Mouse (Mus musculus): ENCODE measurements at regions not wholly inside any gene's neighbourhood (a gene's known extent, or its start where the extent isn't known, plus 50 kb on each side); places are given as distances from the start of the nearest gene placed in this dataset.

GRCm38 (mm10) chr9:87383513-87383912 is 128.2 kb upstream of the Cep162 start:
- ATAC-seq: no peak
- WGBS: 86% methylated on average over 3 of the region's 3 CpGs
- Histone ChIP-seq H3K4me2 (replicated peaks) (no peak overlapping the region), H3K4me1 (replicated peaks) (no peaks in the 10 kb centered on the region), H3K9me3 (no peaks in the 10 kb centered on the region), H3K4me3 (replicated peaks) (no peak overlapping the region), H3K36me3 (no peaks in the 10 kb centered on the region), H3K27ac (no peak overlapping the region), H3K27me3 (replicated peaks) (no peaks in the 10 kb centered on the region), H3K9ac (no peak overlapping the region)

DNA sequence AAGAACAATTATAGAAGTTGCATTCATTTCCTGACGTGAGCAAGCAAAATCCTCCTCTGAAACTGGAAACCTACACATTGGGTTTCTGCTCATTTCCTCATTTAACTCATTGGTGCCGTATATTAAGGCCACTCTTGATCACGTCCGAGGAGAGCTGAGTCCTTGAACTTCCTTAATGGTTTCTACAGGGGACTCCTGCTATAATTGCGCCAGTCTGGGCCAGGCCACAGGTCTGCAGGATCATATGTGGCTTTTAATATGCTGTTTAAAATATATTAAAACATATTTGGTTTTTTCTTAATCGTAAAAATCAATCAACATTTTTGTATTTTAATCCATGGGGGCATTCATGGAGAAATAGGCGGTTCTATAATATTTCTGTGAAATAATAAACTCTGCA is 122.6 kb upstream of the Cep162 start:
- no peaks in the 10 kb centered on the region for H3K27me3 ChIP-seq (replicated peaks)
- no peaks in the 10 kb centered on the region for H3K4me1 ChIP-seq (replicated peaks)
- no peak overlapping the region for H3K9ac ChIP-seq
- no peaks in the 10 kb centered on the region for H3K9me3 ChIP-seq
- H3K4me3 ChIP-seq (replicated peaks): no peak overlapping the region
- H3K27ac ChIP-seq: no peak overlapping the region
- WGBS: 79% methylated on average over 7 of the region's 7 CpGs
- H3K4me2 ChIP-seq (replicated peaks): no peak overlapping the region
- ATAC-seq: no peak
- H3K36me3 ChIP-seq: no peaks in the 10 kb centered on the region

GRCm38 (mm10) chr9:87376731-87377310 is 121.5 kb upstream of the Cep162 start:
- Histone ChIP-seq H3K4me1 (replicated peaks) (no peaks in the 10 kb centered on the region), H3K36me3 (no peaks in the 10 kb centered on the region), H3K4me2 (replicated peaks) (no peak overlapping the region), H3K9me3 (no peaks in the 10 kb centered on the region), H3K4me3 (replicated peaks) (no peak overlapping the region), H3K9ac (no peak overlapping the region), H3K27ac (no peak overlapping the region), H3K27me3 (replicated peaks) (no peaks in the 10 kb centered on the region)
- ATAC-seq: no peak
- 62% methylated on average over 10 of the region's 10 CpGs for WGBS

- Histone ChIP-seq H3K4me1 (replicated peaks) (no peaks in the 10 kb centered on the region), H3K9me3 (no peaks in the 10 kb centered on the region), H3K27me3 (replicated peaks) (no peaks in the 10 kb centered on the region), H3K27ac (no peak overlapping the region), H3K9ac (no peak overlapping the region), H3K36me3 (no peaks in the 10 kb centered on the region), H3K4me3 (replicated peaks) (no peak overlapping the region), H3K4me2 (replicated peaks) (no peak overlapping the region)
- WGBS: 70% methylated on average over 4 of the region's 4 CpGs
- no peak for ATAC-seq
These were observed 117.0 kb upstream of the Cep162 start for GRCm38 (mm10) chr9:87372251-87372905.

DNA sequence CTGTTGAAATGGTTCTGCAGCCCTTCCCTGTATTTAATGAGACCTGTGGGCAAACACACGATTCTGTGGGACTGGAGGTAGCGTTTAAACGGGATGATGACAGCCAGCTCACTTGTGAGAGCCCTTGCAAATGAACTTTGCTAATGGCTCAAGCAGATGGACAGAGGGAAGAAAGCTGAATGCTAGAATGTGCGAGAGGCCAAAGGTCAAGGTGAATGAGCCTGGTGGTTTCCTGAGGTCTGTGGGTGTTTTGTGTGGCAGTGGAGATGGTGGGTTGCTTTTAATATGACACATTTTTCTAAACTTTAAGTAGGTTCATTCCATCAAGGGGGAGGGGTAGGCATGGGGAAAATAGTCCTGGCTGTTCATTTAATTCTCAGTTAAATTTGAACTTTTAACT is 113.7 kb upstream of the Cep162 start:
- Histone ChIP-seq H3K27me3 (replicated peaks) (no peaks in the 10 kb centered on the region), H3K9me3 (no peaks in the 10 kb centered on the region), H3K36me3 (no peaks in the 10 kb centered on the region), H3K9ac (no peak overlapping the region), H3K4me2 (replicated peaks) (no peak overlapping the region), H3K27ac (no peak overlapping the region), H3K4me3 (replicated peaks) (no peak overlapping the region), H3K4me1 (replicated peaks) (no peaks in the 10 kb centered on the region)
- 54% methylated on average over 4 of the region's 4 CpGs for WGBS
- no peak for ATAC-seq

DNA sequence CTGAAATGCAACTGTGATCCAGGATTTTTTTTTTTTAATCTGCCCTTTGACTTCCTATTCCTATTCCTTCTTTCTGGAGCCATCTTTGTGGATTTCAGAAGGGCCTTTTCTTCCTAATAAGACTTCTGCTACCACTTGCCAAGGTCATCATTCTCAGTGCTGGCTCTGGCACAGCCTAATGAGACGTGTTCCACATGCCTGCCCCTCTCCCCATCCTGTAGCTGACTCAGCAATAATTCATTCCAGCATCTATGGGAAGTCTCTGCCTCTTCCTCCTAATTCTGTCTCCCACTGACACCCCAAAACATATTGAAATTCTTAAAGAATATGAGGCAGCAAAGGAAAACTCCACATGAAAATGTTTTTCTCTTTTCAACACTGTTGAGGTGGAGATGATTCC is 91.7 kb upstream of the Cep162 start:
- Histone ChIP-seq H3K9me3 (no peaks in the 10 kb centered on the region), H3K9ac (no peak overlapping the region), H3K4me3 (replicated peaks) (no peak overlapping the region), H3K27ac (no peak overlapping the region), H3K27me3 (replicated peaks) (no peaks in the 10 kb centered on the region), H3K36me3 (no peaks in the 10 kb centered on the region), H3K4me2 (replicated peaks) (no peak overlapping the region), H3K4me1 (replicated peaks) (no peaks in the 10 kb centered on the region)
- WGBS: 48% methylated on average over 1 of the region's 1 CpGs
- no peak for ATAC-seq

DNA sequence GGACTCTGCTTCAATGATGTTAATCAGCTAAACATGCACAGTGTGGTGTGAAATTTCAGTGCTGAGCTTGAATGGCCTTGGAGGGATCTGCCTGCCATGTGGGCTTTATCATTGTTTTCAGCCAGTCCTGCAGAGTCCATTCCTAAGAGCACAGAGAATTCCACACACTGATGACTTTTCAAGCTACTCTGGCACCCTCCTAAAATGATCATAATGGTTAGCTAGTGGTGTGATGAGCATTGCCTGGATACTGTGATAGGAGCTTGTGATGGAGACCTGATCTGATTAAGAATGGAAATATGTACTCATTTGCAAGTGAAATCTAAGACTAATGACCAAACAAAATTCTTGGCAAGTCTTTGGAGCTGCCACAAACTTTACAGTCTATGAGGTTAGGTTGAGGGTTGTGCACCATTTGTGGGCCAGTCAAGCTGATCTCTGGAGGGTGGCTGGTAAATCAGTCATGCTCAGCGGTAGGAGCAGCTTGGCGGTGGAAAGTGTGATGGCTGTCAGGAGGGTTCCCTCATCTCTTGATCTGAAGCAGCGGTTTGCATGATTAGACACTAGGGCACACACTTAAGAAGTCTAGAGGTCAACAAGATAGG is 91.0 kb upstream of the Cep162 start:
- H3K36me3 ChIP-seq: no peaks in the 10 kb centered on the region
- no peaks in the 10 kb centered on the region for H3K9me3 ChIP-seq
- H3K9ac ChIP-seq: no peak overlapping the region
- no peak overlapping the region for H3K4me2 ChIP-seq (replicated peaks)
- no peaks in the 10 kb centered on the region for H3K4me1 ChIP-seq (replicated peaks)
- 76% methylated on average over 3 of the region's 3 CpGs for WGBS
- H3K27me3 ChIP-seq (replicated peaks): no peaks in the 10 kb centered on the region
- ATAC-seq: no peak
- H3K4me3 ChIP-seq (replicated peaks): no peak overlapping the region
- no peak overlapping the region for H3K27ac ChIP-seq

DNA sequence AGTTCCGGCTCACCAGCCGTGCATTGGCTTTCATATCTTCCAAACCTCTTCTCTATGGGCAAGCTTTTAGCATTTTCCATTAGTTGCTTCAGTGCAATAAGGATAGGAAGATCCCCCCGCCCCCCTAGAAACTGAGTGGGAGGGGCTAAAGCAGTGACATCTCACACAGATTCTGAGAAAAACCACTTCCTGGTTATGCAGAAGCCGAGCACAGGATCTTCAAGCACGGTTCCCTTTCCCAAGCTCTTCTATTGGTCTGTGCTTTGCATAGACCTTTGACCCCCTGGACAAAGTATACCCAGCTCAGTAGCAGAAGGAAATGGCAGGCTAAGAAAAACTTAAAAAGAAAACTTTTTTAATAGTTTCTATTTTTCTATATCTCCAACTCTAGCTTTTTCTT is 86.1 kb upstream of the Cep162 start:
- H3K4me2 ChIP-seq (replicated peaks): no peak overlapping the region
- no peaks in the 10 kb centered on the region for H3K36me3 ChIP-seq
- H3K9ac ChIP-seq: no peak overlapping the region
- WGBS: 63% methylated on average over 5 of the region's 5 CpGs
- no peaks in the 10 kb centered on the region for H3K9me3 ChIP-seq
- H3K4me3 ChIP-seq (replicated peaks): no peak overlapping the region
- no peak for ATAC-seq
- H3K4me1 ChIP-seq (replicated peaks): no peaks in the 10 kb centered on the region
- no peaks in the 10 kb centered on the region for H3K27me3 ChIP-seq (replicated peaks)
- H3K27ac ChIP-seq: no peak overlapping the region

DNA sequence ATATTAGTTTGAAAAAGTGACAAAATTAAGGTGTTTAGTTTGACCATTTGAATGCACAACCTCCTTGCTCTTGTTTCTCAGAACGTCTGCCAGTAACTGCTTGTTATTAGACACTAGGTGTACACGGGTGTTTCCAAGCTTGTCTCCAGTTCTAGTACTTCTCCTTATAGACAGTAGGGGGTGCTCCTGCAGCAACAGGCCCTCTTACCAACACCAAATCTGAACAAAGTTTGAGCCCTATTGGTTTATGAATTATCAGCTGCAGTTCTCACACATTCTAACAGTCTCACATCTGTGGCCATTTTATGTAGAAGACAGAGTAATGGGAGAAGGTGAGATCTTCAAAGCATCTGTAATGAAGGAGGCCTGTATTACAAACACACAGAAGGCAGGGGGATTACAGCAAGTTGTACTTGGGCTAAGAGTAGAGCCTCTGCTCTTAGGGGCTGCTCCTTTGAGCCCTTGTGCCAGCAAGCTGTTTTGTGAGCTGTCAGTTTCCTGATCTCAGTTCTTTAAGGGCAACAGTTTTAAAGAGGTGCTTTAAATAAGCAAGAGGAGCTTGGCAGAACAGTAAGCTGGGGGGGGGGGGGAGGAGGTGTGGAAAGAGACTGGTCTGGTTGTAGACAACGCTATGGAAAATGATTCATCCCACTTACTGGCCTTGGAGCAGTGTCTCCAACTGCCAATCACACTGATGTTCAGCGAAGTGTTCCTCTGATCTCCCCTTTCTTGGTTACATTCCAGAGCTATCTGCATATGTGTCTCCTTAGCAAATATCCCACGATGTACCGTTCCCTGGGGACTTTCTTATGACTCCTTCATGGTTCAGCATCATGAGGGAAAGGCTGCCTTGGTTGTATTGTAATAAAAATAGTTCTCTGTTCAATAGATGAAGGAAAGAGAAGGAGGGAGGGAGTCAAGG is 71.3 kb upstream of the Cep162 start:
- Histone ChIP-seq H3K9me3 (no peaks in the 10 kb centered on the region), H3K4me2 (replicated peaks) (no peak overlapping the region), H3K27me3 (replicated peaks) (no peaks in the 10 kb centered on the region), H3K4me3 (replicated peaks) (no peak overlapping the region), H3K4me1 (replicated peaks) (no peaks in the 10 kb centered on the region), H3K27ac (no peak overlapping the region), H3K9ac (no peak overlapping the region), H3K36me3 (no peaks in the 10 kb centered on the region)
- 54% methylated on average over 6 of the region's 6 CpGs for WGBS
- no peak for ATAC-seq

DNA sequence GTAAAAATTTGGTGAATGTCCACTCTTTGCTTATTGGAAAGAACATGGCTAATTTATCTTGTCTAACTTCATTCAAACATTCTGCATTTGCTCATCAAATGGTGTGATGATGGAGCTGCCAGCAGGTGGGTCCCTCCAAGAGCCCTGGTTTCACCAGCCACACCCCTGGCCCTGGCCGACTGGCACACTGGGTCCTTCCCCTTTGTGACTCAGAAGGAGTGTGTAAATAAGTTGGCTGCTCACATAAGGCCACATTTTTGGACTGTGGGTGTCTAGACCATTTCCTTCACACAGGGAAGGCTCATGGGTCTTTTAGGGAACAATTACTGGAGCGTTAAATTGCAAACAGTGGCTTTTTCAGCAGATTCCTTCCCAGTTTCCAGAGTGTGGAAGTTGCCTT is 68.4 kb upstream of the Cep162 start:
- 72% methylated on average over 2 of the region's 2 CpGs for WGBS
- Histone ChIP-seq H3K27ac (no peak overlapping the region), H3K4me1 (replicated peaks) (no peaks in the 10 kb centered on the region), H3K4me2 (replicated peaks) (no peak overlapping the region), H3K4me3 (replicated peaks) (no peak overlapping the region), H3K27me3 (replicated peaks) (no peaks in the 10 kb centered on the region), H3K9ac (no peak overlapping the region), H3K9me3 (no peaks in the 10 kb centered on the region), H3K36me3 (no peaks in the 10 kb centered on the region)
- no peak for ATAC-seq

DNA sequence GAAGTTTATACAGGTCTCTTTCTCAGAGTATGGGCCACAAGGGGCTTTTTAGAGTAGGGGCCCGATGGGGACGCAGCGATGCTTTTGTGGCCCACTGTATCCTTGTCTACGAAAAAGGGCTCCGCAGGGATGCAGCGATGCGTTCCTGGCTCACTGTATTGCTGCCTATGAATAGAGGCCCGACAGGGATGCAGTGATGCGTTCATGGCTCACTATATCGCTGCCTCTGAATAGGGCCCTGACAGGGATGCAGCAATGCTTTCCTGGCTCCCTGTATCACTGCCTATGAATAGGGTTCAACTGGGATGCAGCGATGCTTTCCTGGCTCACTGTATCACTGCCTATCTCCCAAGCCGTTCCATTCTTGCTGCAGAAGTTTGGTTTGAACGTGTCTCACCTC is 65.4 kb upstream of the Cep162 start:
- no peaks in the 10 kb centered on the region for H3K36me3 ChIP-seq
- WGBS: 95% methylated on average over 13 of the region's 13 CpGs
- no peak for ATAC-seq
- no peak overlapping the region for H3K4me2 ChIP-seq (replicated peaks)
- H3K27me3 ChIP-seq (replicated peaks): no peaks in the 10 kb centered on the region
- H3K27ac ChIP-seq: no peak overlapping the region
- no peaks in the 10 kb centered on the region for H3K4me1 ChIP-seq (replicated peaks)
- H3K4me3 ChIP-seq (replicated peaks): no peak overlapping the region
- no peaks in the 10 kb centered on the region for H3K9me3 ChIP-seq
- no peak overlapping the region for H3K9ac ChIP-seq

GRCm38 (mm10) chr9:87318767-87319166 is 63.4 kb upstream of the Cep162 start:
- Histone ChIP-seq H3K9me3 (no peaks in the 10 kb centered on the region), H3K36me3 (no peaks in the 10 kb centered on the region), H3K27ac (no peak overlapping the region), H3K4me1 (replicated peaks) (no peaks in the 10 kb centered on the region), H3K4me3 (replicated peaks) (no peak overlapping the region), H3K9ac (no peak overlapping the region), H3K27me3 (replicated peaks) (no peaks in the 10 kb centered on the region), H3K4me2 (replicated peaks) (no peak overlapping the region)
- no peak for ATAC-seq
- 72% methylated on average over 7 of the region's 7 CpGs for WGBS
